Mouse (Mus musculus) gastrocnemius, postnatal 10 days (tissue): ENCODE measurements around the gene Plbd1. TPM values are rescaled to one million over a fixed set of nuclear protein-coding genes. Genes with fewer than 3 reads are reported as not detected.
A peak's percentile ranks its signal among the peaks of the same experiment; 100 is the strongest.

ENCODE experiments used
- DNase-seq: peaks from one replicate; pipeline ENCODE4 v3.0.0; 2021; ENCODE audit warnings: mixed read lengths
- long read RNA-seq, 2 experiments: library from polyadenylated mRNA; stranded (forward); transcript quantifications; one replicate each; pipeline ENCODE4 v2.0.0; 2021
- total RNA-seq, 2 experiments: library from RNA; stranded (reverse); gene quantifications; 2 replicates each; pipeline ENCODE4 v1.2.3; 2021

The Plbd1 gene
- 10 to 100 TPM; 15.4 to 16.4 TPM for total RNA-seq
- long read RNA-seq, experiment 1, transcript Plbd1-201 (11 exons, 2,010 nt) = major isoform, 18 of 22 reads
- long read RNA-seq, experiment 1, partial matches to known transcripts = 1 of 22 reads
- long read RNA-seq, experiment 1, other reads (novel, unspliced or antisense) = 3 of 22 reads
- long read RNA-seq, experiment 2, transcript Plbd1-201 (11 exons, 2,010 nt) = major isoform, 25 of 27 reads
- long read RNA-seq, experiment 2, partial matches to known transcripts = 0 of 27 reads
- long read RNA-seq, experiment 2, other reads (novel, unspliced or antisense) = 2 of 27 reads

DNA sequence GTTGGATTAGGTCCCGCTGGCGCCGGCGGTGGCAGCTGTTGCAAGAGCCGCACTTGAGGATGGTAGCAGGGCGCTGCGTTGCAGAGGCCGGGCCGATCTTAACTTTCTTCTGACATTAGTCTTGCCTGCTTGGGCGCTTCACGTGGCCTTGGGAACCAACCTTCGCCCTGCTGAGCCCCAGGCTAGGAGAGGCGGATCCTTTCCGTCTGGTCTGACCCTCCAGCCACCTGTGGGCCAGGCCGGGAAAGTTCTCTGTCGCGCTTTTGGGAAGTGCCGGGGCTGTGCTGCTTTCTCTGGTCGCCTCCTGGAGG, at the start of gene Plbd1:
TSS of gene Plbd1 (minus strand) at position 223 of the 311 bp plus-strand sequence.
- DNase-seq = peak; percentile 80

- DNase-seq = no peak
Measured at GRCm38 (mm10) chr6:136710408-136710807, 48.7 kb upstream of the Plbd1 start.

GRCm38 (mm10) chr6:136708597-136708996, 46.9 kb upstream of the Plbd1 start:
- no peak for DNase-seq

GRCm38 (mm10) chr6:136701878-136702277, 40.1 kb upstream of the Plbd1 start:
- DNase-seq = no peak

DNA sequence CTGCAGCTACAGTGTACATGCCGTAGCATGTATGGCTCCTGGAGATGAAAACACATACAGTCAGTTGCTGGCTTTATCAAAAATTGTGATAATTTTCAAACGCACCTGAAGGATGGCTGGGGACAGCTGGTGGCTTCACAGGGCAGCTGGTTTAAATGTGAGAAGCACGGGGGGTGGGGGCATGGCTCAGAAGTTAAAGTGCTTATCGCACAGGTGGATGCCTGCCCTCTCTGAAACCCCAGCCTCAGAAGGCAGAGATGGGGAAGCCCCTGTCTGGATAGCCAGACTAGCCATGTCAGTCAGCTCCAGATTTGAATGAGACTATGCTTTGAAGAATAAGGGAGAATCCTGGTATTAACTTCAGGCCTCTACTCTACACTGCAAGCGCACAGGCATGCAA, 39.5 kb upstream of the Plbd1 start:
- no peak for DNase-seq

DNA sequence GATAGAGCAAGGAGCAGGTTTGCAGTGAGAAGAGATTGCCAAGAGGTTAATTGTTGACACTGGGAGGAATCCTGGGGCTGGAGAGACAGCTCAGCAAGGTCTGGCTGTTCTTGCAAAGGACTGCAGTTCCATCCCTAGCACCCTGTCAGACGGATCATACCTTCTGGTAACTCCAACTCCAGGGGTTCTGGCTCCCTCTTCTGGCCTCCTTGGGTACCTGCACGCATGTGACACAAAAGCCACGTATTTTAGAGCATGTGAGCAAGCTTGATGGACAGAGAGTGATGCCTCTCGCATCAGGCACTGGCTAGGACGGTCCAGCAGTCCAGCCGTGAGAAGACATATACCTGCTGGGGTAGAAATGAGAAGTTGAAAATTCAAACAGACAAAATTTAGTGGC, 29.6 kb upstream of the Plbd1 start:
- DNase-seq = no peak

DNA sequence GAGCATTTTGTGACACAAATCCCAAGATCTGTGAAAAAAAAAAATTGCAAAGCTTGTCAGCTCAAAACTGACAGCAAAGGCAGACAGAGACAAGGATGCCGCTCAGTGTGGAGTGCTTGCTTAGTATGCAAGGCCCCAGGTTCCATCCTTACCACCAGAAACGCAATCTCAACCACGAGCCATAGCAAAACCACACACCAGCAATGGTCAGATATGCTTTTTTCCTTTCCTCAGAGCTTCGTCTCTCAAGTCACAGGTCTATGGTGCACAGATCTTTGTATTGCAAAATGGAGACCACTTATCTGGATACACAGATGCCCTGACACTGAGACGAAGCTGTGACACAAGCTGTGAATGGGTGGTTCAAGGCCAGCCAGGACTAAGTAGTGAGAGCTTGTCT, 28.8 kb upstream of the Plbd1 start:
- DNase-seq = no peak

DNA sequence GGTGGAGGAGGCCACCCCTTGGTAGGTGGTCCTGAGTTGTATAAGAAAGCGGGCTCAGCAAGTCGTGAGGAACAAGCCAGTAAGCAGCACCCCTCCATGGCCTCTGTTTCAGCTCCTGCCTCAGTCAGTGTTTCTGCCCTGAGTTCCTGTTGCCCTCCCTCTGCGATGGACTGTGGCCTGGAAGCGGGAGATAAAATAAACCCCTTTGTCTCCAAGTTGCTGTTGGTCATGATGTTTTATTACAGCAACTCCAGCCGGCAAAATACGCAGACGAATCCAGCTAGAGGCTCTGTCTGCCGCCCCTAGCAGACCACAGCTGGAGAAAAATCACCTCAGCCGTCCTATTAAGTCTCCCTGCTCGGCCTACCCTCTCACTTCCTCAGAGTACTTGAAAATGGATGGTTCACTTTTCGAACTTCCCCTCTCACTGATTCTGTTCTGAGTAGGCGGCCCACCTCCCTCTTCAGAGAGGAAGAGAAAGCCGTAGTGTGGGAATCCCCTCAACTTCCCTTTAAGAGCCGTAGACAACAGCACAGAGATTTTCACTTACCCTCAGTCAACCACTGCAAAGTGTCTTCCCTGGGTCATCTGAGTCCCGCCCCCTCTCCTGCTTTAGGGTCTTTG, 28.2 kb upstream of the Plbd1 start:
- DNase-seq = no peak

DNA sequence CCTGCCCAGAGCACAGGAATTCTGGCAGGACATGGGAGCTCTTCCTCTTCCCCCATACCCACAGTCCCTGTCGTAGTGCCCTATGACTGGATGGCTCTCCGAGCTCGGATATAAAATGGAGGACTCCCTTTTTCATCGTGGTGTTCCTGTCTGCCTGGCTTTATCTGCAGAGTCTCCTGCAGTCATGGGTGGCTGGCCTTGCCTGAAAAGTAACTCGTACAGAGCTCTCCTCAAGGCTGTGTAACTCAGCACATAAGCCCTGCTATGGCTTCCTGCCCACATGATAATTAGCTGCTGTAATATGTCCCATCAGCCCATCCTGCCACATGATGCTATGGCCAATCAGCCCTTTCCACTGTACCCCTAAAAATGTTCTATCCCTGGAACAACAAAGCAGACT, 23.7 kb upstream of the Plbd1 start:
- no peak for DNase-seq

DNA sequence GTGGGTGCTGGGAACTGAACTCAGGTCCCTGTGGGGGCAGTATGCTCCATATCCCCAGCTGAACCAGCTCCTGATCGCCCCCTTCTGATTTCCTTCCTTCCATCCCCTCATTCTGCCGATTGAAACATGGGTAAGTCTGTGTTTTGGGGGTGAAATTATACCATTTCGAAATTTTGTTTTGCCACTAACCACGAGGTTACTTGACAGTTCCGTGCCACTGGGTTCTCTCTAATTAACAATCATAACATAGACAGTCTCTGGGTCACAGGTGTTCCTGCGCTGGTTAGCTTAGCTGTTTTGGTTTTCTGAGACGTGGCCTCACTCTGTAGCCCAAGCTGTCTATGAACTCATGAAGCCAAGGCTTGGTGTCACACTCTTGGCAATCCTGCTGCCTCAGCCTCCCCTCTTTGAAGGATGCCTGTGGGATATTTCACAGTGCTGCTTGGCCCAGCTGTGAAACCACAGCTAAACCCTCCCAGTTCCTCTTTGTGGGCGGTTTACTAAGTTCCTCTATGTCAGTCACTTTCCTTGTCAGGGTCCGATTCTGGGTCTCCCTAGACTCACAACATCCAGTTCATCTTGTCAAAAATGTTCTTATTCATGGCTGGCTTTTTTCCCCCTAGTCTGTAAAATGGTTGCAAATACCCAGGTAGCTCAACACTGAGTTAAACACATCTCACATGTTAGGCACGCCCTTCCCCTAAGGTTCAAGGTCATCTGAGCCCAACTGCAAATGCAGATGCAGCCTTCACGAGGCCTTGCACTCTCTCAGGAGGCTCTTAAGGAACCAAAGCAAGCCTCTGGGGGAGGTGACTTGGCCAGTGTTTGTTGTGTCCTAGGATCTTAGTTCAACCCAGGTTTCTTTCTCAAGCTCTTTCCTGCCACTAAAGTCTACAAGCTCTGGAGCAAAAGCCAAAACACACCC, 21.9 kb upstream of the Plbd1 start:
- DNase-seq = no peak

GRCm38 (mm10) chr6:136679381-136679780, 17.7 kb upstream of the Plbd1 start:
- no peak for DNase-seq

DNA sequence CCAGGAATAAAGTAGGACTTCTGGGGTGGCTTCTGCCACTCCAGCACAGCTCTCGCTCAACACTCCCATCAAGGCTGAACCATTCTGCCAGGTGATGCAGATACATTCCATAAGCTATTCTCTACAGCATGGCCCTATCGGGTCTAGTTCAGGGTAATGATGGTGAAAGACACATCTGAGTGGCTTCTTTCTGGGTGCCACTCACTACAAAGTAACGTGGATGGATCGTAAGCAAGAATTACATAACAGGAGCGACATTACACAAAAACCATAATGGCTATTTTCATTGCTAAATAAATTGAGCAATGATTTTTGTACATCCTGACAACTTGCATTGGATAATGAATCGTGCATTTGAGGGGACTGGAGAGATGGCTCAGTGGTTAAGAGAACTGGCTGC, 13.2 kb upstream of the Plbd1 start:
- DNase-seq = no peak

- peak; percentile 32 for DNase-seq
Measured at GRCm38 (mm10) chr6:136672467-136672866, 10.7 kb upstream of the Plbd1 start.

- no peak for DNase-seq
Measured at GRCm38 (mm10) chr6:136669274-136669673, 7.5 kb upstream of the Plbd1 start.

DNA sequence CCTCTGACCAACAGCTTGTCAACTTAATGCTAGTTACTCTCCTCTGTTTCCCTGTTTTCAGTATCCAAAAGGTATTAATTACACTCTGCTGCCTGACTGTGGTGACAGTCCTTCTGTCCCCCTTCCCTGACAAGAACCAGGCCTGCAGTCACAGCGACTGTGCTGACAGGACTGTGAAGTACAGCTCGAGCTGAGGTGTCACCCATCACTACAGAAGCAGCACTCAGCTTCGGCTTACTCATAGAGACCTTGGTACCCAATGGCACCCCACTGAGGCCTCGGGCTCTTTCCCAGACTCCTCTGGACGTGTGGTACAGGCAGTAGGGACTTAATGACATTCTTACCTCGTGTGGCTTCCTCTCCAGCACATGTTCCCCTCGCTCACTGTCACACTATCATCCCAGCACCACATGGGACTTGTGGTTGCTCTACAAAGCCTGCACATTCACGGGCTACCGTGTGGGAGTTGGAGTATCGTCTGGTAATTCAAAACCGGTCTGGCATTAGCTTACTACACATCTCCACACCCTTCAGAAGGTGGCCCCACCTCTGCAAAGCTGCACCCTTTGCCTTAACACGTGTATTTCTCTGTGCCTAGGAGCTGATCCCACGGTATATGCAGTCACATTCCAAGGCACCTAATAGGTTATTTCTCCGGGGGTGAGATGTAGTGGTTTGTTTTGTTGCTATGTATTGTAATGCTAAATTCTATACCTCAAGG, 6.7 kb upstream of the Plbd1 start:
- DNase-seq = no peak

DNA sequence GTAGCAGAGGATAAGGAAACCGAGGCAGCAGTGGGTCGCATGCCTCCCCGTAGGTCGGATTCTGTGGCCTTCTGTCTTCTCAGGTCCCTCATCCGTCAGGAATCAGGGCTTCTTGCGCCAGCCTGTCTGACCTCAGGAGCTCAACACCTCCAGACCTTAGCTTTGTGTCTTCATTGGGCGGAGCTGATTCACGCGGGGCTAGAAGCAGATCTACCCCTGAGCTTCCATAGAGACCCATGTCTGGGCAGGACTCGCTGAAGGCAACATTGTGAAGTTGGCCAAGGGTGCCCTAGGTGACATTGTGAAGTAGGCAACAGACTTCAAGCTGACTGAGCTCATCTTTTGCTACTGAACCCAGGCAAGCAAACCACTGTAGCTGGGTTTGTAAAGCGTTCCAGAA, 335 bp upstream of the Plbd1 start:
- no peak for DNase-seq

- DNase-seq = no peak
Measured at GRCm38 (mm10) chr6:136660831-136661705, 660 bp downstream of the Plbd1 start.

- DNase-seq = no peak
Measured at GRCm38 (mm10) chr6:136659226-136659625, 2.5 kb downstream of the Plbd1 start.

DNA sequence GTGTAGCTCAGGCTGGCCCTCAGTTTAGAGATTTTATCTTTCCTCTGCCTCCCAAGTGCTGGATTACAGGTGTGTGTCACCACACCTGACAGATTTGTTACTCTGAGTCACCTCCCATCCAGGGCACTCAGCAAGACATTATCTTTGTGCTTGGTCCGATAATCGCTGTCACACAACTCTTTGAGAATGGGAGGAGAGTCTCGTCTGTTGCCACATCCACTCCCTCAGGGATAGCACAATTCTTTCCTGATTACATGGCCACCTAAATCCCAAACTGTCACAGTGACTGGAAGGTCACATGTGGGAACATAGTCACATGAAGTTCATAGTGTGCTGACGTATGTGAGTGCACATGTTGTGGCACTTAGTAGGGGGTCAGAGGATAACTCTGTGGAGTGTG, 3.4 kb downstream of the Plbd1 start:
- DNase-seq = no peak

DNA sequence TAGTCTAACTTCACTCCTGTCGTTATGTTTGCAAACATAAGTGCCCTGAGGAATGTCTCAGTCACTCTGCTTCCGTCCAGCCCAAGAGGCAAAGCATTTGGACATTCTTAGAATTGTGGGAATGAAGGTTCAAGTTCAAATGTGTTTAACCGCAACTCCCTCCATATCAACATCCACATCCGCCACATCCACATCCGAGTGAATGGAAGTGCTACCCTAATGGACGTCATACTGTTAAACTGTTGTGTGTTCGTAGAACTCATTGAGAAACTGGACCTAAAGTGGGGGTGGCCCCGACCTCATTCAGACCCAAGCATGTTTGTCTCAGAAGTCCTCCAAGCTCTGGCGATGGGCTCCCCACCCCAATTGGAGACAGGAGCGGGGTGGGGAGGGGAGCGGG, 5.9 kb downstream of the Plbd1 start:
- DNase-seq = no peak

GRCm38 (mm10) chr6:136654470-136654869, 7.3 kb downstream of the Plbd1 start:
- DNase-seq = no peak

GRCm38 (mm10) chr6:136653331-136653730, 8.4 kb downstream of the Plbd1 start:
- DNase-seq = no peak
